Mouse (Mus musculus): Measurements from ENCODE around the gene Trnau1ap. TPM values are rescaled to one million over a fixed set of nuclear protein-coding genes. Genes with fewer than 3 reads are reported as not detected.

Gene Trnau1ap
- total RNA-seq, 1 experiment from 2014 or later = 48.4 TPM

GRCm38 (mm10) chr4:132346261-132346660, 16.9 kb upstream of the Trnau1ap start:
- ATAC-seq (replicated peaks in 1 of 2; ENCODE audit: insufficient read depth in 1 of 2, low FRiP score in 2 of 2, low TSS enrichment in 1 of 2, low read depth in 1 of 2, poor library complexity in 2 of 2, severe bottlenecking in 2 of 2) = no peak

GRCm38 (mm10) chr4:132345843-132346212, 16.5 kb upstream of the Trnau1ap start:
- no peak; a peak in 1 of 4 replicates for ATAC-seq (replicated peaks in 1 of 2; ENCODE audit: insufficient read depth in 1 of 2, low FRiP score in 2 of 2, low TSS enrichment in 1 of 2, low read depth in 1 of 2, poor library complexity in 2 of 2, severe bottlenecking in 2 of 2)

GRCm38 (mm10) chr4:132345135-132345842, 16.0 kb upstream of the Trnau1ap start:
- ATAC-seq (replicated peaks in 1 of 2; ENCODE audit: insufficient read depth in 1 of 2, low FRiP score in 2 of 2, low TSS enrichment in 1 of 2, low read depth in 1 of 2, poor library complexity in 2 of 2, severe bottlenecking in 2 of 2) = peak; percentile 58 to 77

- ATAC-seq (replicated peaks in 1 of 2; ENCODE audit: insufficient read depth in 1 of 2, low FRiP score in 2 of 2, low TSS enrichment in 1 of 2, low read depth in 1 of 2, poor library complexity in 2 of 2, severe bottlenecking in 2 of 2) = peak; percentile 33 to 35; a peak in 2 of 4 replicates
Measured at GRCm38 (mm10) chr4:132344403-132345134, 15.2 kb upstream of the Trnau1ap start.

- ATAC-seq (replicated peaks in 1 of 2; ENCODE audit: insufficient read depth in 1 of 2, low FRiP score in 2 of 2, low TSS enrichment in 1 of 2, low read depth in 1 of 2, poor library complexity in 2 of 2, severe bottlenecking in 2 of 2) = no peak
Measured at GRCm38 (mm10) chr4:132341451-132341850, 12.1 kb upstream of the Trnau1ap start.

- ATAC-seq (replicated peaks in 1 of 2; ENCODE audit: insufficient read depth in 1 of 2, low FRiP score in 2 of 2, low TSS enrichment in 1 of 2, low read depth in 1 of 2, poor library complexity in 2 of 2, severe bottlenecking in 2 of 2) = no peak
Measured at GRCm38 (mm10) chr4:132338943-132339342, 9.6 kb upstream of the Trnau1ap start.

GRCm38 (mm10) chr4:132332880-132333279, 3.5 kb upstream of the Trnau1ap start:
- ATAC-seq (replicated peaks in 1 of 2; ENCODE audit: insufficient read depth in 1 of 2, low FRiP score in 2 of 2, low TSS enrichment in 1 of 2, low read depth in 1 of 2, poor library complexity in 2 of 2, severe bottlenecking in 2 of 2) = no peak

- no peak for ATAC-seq (replicated peaks in 1 of 2; ENCODE audit: insufficient read depth in 1 of 2, low FRiP score in 2 of 2, low TSS enrichment in 1 of 2, low read depth in 1 of 2, poor library complexity in 2 of 2, severe bottlenecking in 2 of 2)
Measured at GRCm38 (mm10) chr4:132331960-132332359, 2.6 kb upstream of the Trnau1ap start.

GRCm38 (mm10) chr4:132329835-132330354, 557 bp upstream of the Trnau1ap start:
- no peak for ATAC-seq (replicated peaks in 1 of 2; ENCODE audit: insufficient read depth in 1 of 2, low FRiP score in 2 of 2, low TSS enrichment in 1 of 2, low read depth in 1 of 2, poor library complexity in 2 of 2, severe bottlenecking in 2 of 2)

GRCm38 (mm10) chr4:132328391-132328982, 851 bp downstream of the Trnau1ap start:
- no peak for ATAC-seq (replicated peaks in 1 of 2; ENCODE audit: insufficient read depth in 1 of 2, low FRiP score in 2 of 2, low TSS enrichment in 1 of 2, low read depth in 1 of 2, poor library complexity in 2 of 2, severe bottlenecking in 2 of 2)

GRCm38 (mm10) chr4:132326481-132326880, 2.9 kb downstream of the Trnau1ap start:
- no peak for ATAC-seq (replicated peaks in 1 of 2; ENCODE audit: insufficient read depth in 1 of 2, low FRiP score in 2 of 2, low TSS enrichment in 1 of 2, low read depth in 1 of 2, poor library complexity in 2 of 2, severe bottlenecking in 2 of 2)

GRCm38 (mm10) chr4:132315711-132316110, 13.6 kb downstream of the Trnau1ap start:
- no peak for ATAC-seq (replicated peaks in 1 of 2; ENCODE audit: insufficient read depth in 1 of 2, low FRiP score in 2 of 2, low TSS enrichment in 1 of 2, low read depth in 1 of 2, poor library complexity in 2 of 2, severe bottlenecking in 2 of 2)

GRCm38 (mm10) chr4:132312627-132313026, 16.7 kb downstream of the Trnau1ap start:
- ATAC-seq (replicated peaks in 1 of 2; ENCODE audit: insufficient read depth in 1 of 2, low FRiP score in 2 of 2, low TSS enrichment in 1 of 2, low read depth in 1 of 2, poor library complexity in 2 of 2, severe bottlenecking in 2 of 2) = no peak

GRCm38 (mm10) chr4:132311801-132312200, 17.5 kb downstream of the Trnau1ap start:
- no peak for ATAC-seq (replicated peaks in 1 of 2; ENCODE audit: insufficient read depth in 1 of 2, low FRiP score in 2 of 2, low TSS enrichment in 1 of 2, low read depth in 1 of 2, poor library complexity in 2 of 2, severe bottlenecking in 2 of 2)

GRCm38 (mm10) chr4:132311209-132311608, 18.1 kb downstream of the Trnau1ap start:
- ATAC-seq (replicated peaks in 1 of 2; ENCODE audit: insufficient read depth in 1 of 2, low FRiP score in 2 of 2, low TSS enrichment in 1 of 2, low read depth in 1 of 2, poor library complexity in 2 of 2, severe bottlenecking in 2 of 2) = no peak

GRCm38 (mm10) chr4:132309849-132310472, 19.4 kb downstream of the Trnau1ap start:
- ATAC-seq (replicated peaks in 1 of 2; ENCODE audit: insufficient read depth in 1 of 2, low FRiP score in 2 of 2, low TSS enrichment in 1 of 2, low read depth in 1 of 2, poor library complexity in 2 of 2, severe bottlenecking in 2 of 2) = peak; percentile 15 to 24; a peak in 1 of 4 replicates

GRCm38 (mm10) chr4:132309140-132309848, 20.0 kb downstream of the Trnau1ap start:
- peak; percentile 31 to 41; a peak in 3 of 4 replicates for ATAC-seq (replicated peaks in 1 of 2; ENCODE audit: insufficient read depth in 1 of 2, low FRiP score in 2 of 2, low TSS enrichment in 1 of 2, low read depth in 1 of 2, poor library complexity in 2 of 2, severe bottlenecking in 2 of 2)
